13 mouse cellular contexts compared by ENCODE assay signal in the genomic region with DNA sequence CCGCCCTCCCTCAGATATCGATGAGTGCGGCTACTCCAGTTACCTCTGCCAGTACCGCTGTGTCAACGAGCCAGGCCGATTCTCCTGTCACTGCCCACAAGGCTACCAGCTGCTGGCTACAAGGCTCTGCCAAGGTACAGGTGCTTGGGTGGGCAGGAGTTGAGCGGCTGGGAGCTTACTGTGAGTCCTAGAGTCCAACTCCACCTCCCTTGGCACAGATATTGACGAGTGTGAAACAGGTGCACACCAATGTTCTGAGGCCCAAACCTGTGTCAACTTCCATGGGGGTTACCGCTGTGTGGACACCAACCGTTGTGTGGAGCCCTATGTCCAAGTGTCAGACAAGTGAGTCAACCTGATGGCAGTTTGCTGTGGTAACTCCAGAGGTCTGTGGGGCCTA.
"Had no signal": no experiment of that assay in that cellular context is flagged by ENCODE, and none has a peak within 500 bp of the region (broad histone marks: within the 10 kb centered on the region; RNA-seq: fewer than 3 reads in every experiment).

No protein-coding gene starts in this region.

- H3K27ac ChIP-seq: kidney, postnatal 0 days; layer of hippocampus, adult 2 months; limb, embryonic 15.5 days; liver, embryonic 13.5 days; midbrain, embryonic 12.5 days; stomach, embryonic 15.5 days had no signal

- H3K27me3 ChIP-seq: limb, embryonic 15.5 days; midbrain, embryonic 12.5 days; stomach, embryonic 15.5 days had no signal

- DNase-seq: kidney, adult 11 months; kidney, adult 9 months; kidney, postnatal 36 days; left cerebral cortex, postnatal 4 days; liver, embryonic 13.5 days; lung, adult 18-20 months; right cerebral cortex, postnatal 14 days had no signal

- H3K4me2 ChIP-seq: limb, embryonic 15.5 days; liver, embryonic 13.5 days; midbrain, embryonic 12.5 days; stomach, embryonic 15.5 days had no signal

- H3K4me3 ChIP-seq: layer of hippocampus, adult 2 months; limb, embryonic 15.5 days; liver, embryonic 13.5 days; midbrain, embryonic 12.5 days; stomach, embryonic 15.5 days had no signal

- ATAC-seq: midbrain, embryonic 16.5 days had no signal
